Mouse (Mus musculus): ENCODE results near the gene Sfi1.
"Not testable (repeated sequence)": the region's sequence is repeated elsewhere in the genome, so short reads cannot be mapped to it uniquely, and the experiment has no call there.

Sfi1 gene

GRCm38 (mm10) chr11:3142413-3142812, 50.9 kb downstream of the Sfi1 start:
- peak; percentile 86 for DNase-seq

GRCm38 (mm10) chr11:3140967-3141535, 52.2 kb downstream of the Sfi1 start:
- not testable (repeated sequence) for DNase-seq

- not testable (repeated sequence) for DNase-seq
These were observed 54.9 kb downstream of the Sfi1 start for GRCm38 (mm10) chr11:3138323-3138722.

GRCm38 (mm10) chr11:3137279-3137678, 56.0 kb downstream of the Sfi1 start:
- peak; percentile 51 for DNase-seq

GRCm38 (mm10) chr11:3135956-3136355, 57.3 kb downstream of the Sfi1 start:
- not testable (repeated sequence) for DNase-seq

GRCm38 (mm10) chr11:3135391-3135790, 57.9 kb downstream of the Sfi1 start:
- not testable (repeated sequence) for DNase-seq

GRCm38 (mm10) chr11:3133360-3133759, 59.9 kb downstream of the Sfi1 start:
- not testable (repeated sequence) for DNase-seq

GRCm38 (mm10) chr11:3132957-3133356, 60.3 kb downstream of the Sfi1 start:
- DNase-seq: not testable (repeated sequence)

- DNase-seq: peak; percentile 71
These were observed 61.3 kb downstream of the Sfi1 start for GRCm38 (mm10) chr11:3132001-3132400.

- peak; percentile 77 for DNase-seq
These were observed 63.4 kb downstream of the Sfi1 start for GRCm38 (mm10) chr11:3129852-3130251.

GRCm38 (mm10) chr11:3129276-3129675, 64.0 kb downstream of the Sfi1 start:
- DNase-seq: not testable (repeated sequence)

- DNase-seq: not testable (repeated sequence)
These were observed 65.9 kb downstream of the Sfi1 start for GRCm38 (mm10) chr11:3127303-3127795.

GRCm38 (mm10) chr11:3126478-3127302, 66.6 kb downstream of the Sfi1 start:
- DNase-seq: peak; percentile 99

GRCm38 (mm10) chr11:3125922-3126321, 67.3 kb downstream of the Sfi1 start:
- DNase-seq: not testable (repeated sequence)

GRCm38 (mm10) chr11:3124932-3125810, 68.1 kb downstream of the Sfi1 start:
- not testable (repeated sequence) for DNase-seq

GRCm38 (mm10) chr11:3114403-3114802, 78.9 kb downstream of the Sfi1 start:
- no peak for DNase-seq

GRCm38 (mm10) chr11:3106154-3106553, 87.1 kb downstream of the Sfi1 start:
- DNase-seq: no peak

- DNase-seq: no peak
These were observed 88.0 kb downstream of the Sfi1 start for GRCm38 (mm10) chr11:3105261-3105731.

GRCm38 (mm10) chr11:3104501-3105260, 88.6 kb downstream of the Sfi1 start:
- not testable (repeated sequence) for DNase-seq

- no peak for DNase-seq
These were observed 89.6 kb downstream of the Sfi1 start for GRCm38 (mm10) chr11:3103619-3104164.

GRCm38 (mm10) chr11:3102626-3103025, 90.6 kb downstream of the Sfi1 start:
- not testable (repeated sequence) for DNase-seq
